Mouse (Mus musculus): Measurements from ENCODE around the gene Narfl. TPM values are rescaled to one million over a fixed set of nuclear protein-coding genes. Genes with fewer than 3 reads are reported as not detected.
A peak's percentile ranks its signal among the peaks of the same experiment; 100 is the strongest.

Gene Narfl
- total RNA-seq, 4 experiments from 2014 or later, result 43.8 to 48.8 (median 46.6) TPM

- DNase-seq (ENCODE audit: low spot score), result no peak
Measured at GRCm38 (mm10) chr17:25829558-25830017, 56.0 kb downstream of the Narfl start.

- DNase-seq (ENCODE audit: low spot score), result no peak
Measured at GRCm38 (mm10) chr17:25830200-25830753, 56.7 kb downstream of the Narfl start.

GRCm38 (mm10) chr17:25830806-25831431, 57.3 kb downstream of the Narfl start:
- no peak for DNase-seq (ENCODE audit: low spot score)

GRCm38 (mm10) chr17:25831451-25832281, 58.1 kb downstream of the Narfl start:
- DNase-seq (ENCODE audit: low spot score), result no peak

GRCm38 (mm10) chr17:25832436-25833290, 59.1 kb downstream of the Narfl start:
- DNase-seq (ENCODE audit: low spot score), result peak; percentile 99

Small RNA genes within 50 kb of the gene (microRNA-seq; reads per million reads assigned to microRNA genes)
- gene Gm25083, result not detected
- gene Mir3082, result 2.5 reads per million
- gene Mir6966, result 2.8 reads per million, percentile 1 among the genes with 10 or more reads in this experiment

Other genes with a start within 250 kb of the Narfl start
- under 1 TPM; 0.24 to 0.37 (median 0.32) TPM for gene Sox8, start 203.1 kb upstream of the Narfl start, total RNA-seq (2022)
- 10 to 100 TPM; 30.7 to 34.2 (median 33.8) TPM for gene Lmf1, start 194.7 kb upstream of the Narfl start, total RNA-seq (2022)
- gene Gng13, start 56.6 kb upstream of the Narfl start, total RNA-seq (2022), result 1 to 10 TPM in 2 of 4 experiments, not detected in 2; 1.1 to 2.0 TPM
- gene Chtf18, start 46.4 kb upstream of the Narfl start, total RNA-seq (2022), result 1 to 10 TPM; 1.2 to 2.1 (median 1.6) TPM
- 1 to 10 TPM; 4.5 to 5.3 (median 4.6) TPM for gene Rpusd1, start 46.1 kb upstream of the Narfl start, total RNA-seq (2022)
- not detected for gene Mslnl, start 37.7 kb upstream of the Narfl start, total RNA-seq (2022)
- 10 to 100 TPM in 3 of 4 experiments, 1 to 10 TPM in 1; 9.8 to 20.9 (median 17.6) TPM for gene Msln, start 19.4 kb upstream of the Narfl start, total RNA-seq (2022)
- 10 to 100 TPM in 3 of 4 experiments, 1 to 10 TPM in 1; 8.5 to 18.4 (median 12.1) TPM for gene Haghl, start 11.9 kb downstream of the Narfl start, total RNA-seq (2022)
- under 1 TPM in 1 of 4 experiments, not detected in 3; 0.38 TPM for gene Ccdc78, start 12.8 kb downstream of the Narfl start, total RNA-seq (2022)
- 10 to 100 TPM; 40.7 to 49.9 (median 44.9) TPM for gene Fam173a, start 19.1 kb downstream of the Narfl start, total RNA-seq (2022)
- gene AC134908.4, start 21.9 kb downstream of the Narfl start, total RNA-seq (2022), result 1 to 10 TPM in 1 of 4 experiments, under 1 TPM in 1, not detected in 2; 0.72 to 1.8 TPM
- gene Metrn, start 23.4 kb downstream of the Narfl start, total RNA-seq (2022), result 10 to 100 TPM; 58.8 to 75.3 (median 65.7) TPM
- gene Fbxl16, start 35.3 kb downstream of the Narfl start, total RNA-seq (2022), result 1 to 10 TPM; 1.2 to 1.9 (median 1.5) TPM
- gene Wdr24, start 49.9 kb downstream of the Narfl start, total RNA-seq (2022), result 10 to 100 TPM; 11.2 to 12.6 (median 12.1) TPM
- 10 to 100 TPM; 34.2 to 39.6 (median 34.8) TPM for gene Jmjd8, start 55.1 kb downstream of the Narfl start, total RNA-seq (2022)
- gene Stub1, start 59.6 kb downstream of the Narfl start, total RNA-seq (2022), result 100 to 1,000 TPM; 129 to 137 (median 130) TPM
- 1 to 10 TPM in 3 of 4 experiments, under 1 TPM in 1; 0.97 to 5.1 (median 1.6) TPM for gene Rhbdl1, start 63.5 kb downstream of the Narfl start, total RNA-seq (2022)
- 1 to 10 TPM; 2.2 to 4.4 (median 3.8) TPM for gene Gm20683, start 68.0 kb downstream of the Narfl start, total RNA-seq (2022)
- gene Rhot2, start 71.1 kb downstream of the Narfl start, total RNA-seq (2022), result 100 to 1,000 TPM; 128 to 153 (median 135) TPM
- 1 to 10 TPM; 1.4 to 2.1 (median 1.6) TPM for gene Wdr90, start 87.7 kb downstream of the Narfl start, total RNA-seq (2022)
- gene Mcrip2, start 95.0 kb downstream of the Narfl start, total RNA-seq (2022), result 100 to 1,000 TPM; 211 to 282 (median 267) TPM
- gene Mettl26, start 101.3 kb downstream of the Narfl start, total RNA-seq (2022), result 10 to 100 TPM; 13.6 to 16.8 (median 14.5) TPM
- gene Wfikkn1, start 107.1 kb downstream of the Narfl start, total RNA-seq (2022), result under 1 TPM; 0.44 to 0.57 (median 0.51) TPM
- 10 to 100 TPM; 17.3 to 20.1 (median 17.7) TPM for gene Rab40c, start 146.0 kb downstream of the Narfl start, total RNA-seq (2022)
- gene Pigq, start 171.2 kb downstream of the Narfl start, total RNA-seq (2022), result 10 to 100 TPM; 37.3 to 48.3 (median 47.8) TPM
- gene Nhlrc4, start 171.2 kb downstream of the Narfl start, total RNA-seq (2022), result under 1 TPM in 1 of 4 experiments, not detected in 3; 0.41 TPM
- gene A930017K11Rik, start 178.8 kb downstream of the Narfl start, total RNA-seq (2022), result under 1 TPM; 0.24 to 0.85 (median 0.36) TPM
- 1 to 10 TPM; 5.4 to 8.1 (median 6.8) TPM for gene Capn15, start 212.0 kb downstream of the Narfl start, total RNA-seq (2022)